Mouse (Mus musculus) CH12.LX (cell line): ENCODE data around the gene Htr5a. TPM values are rescaled to one million over a fixed set of nuclear protein-coding genes. Genes with fewer than 3 reads are reported as not detected.

Experiments used
- DNase-seq: peaks from one replicate; pipeline ENCODE4 v3.0.0-alpha.2; 2013; ENCODE audit errors: extremely low read depth
- H3K27ac ChIP-seq: 2 replicates; pipeline ENCODE4 v1.5.1; 2012; ENCODE audit warnings: low read depth, mild to moderate bottlenecking, control low read depth, moderate library complexity; ENCODE audit not compliant: insufficient read depth
- H3K27me3 ChIP-seq: replicated peaks from 2 replicates; pipeline ENCODE3; 2012; ENCODE audit warnings: inconsistent platforms
- H3K36me3 ChIP-seq, 2 experiments: replicated peaks in 1 of 2; 2 replicates each; pipeline versions ENCODE3 to v1.6.1; 2012; ENCODE audit warnings: inconsistent platforms in 1 of 2, low read length in 1 of 2, mild to moderate bottlenecking in 1 of 2, mixed read lengths in 1 of 2, moderate library complexity in 1 of 2; ENCODE audit not compliant: control insufficient read depth in 1 of 2, insufficient read depth in 1 of 2
- H3K4me1 ChIP-seq, 2 experiments: 2 replicates each; pipeline ENCODE4 v1.6.1; 2012; ENCODE audit warnings: inconsistent platforms in 1 of 2, moderate library complexity in 1 of 2; ENCODE audit not compliant: insufficient read depth in 2 of 2, control insufficient read depth in 1 of 2
- H3K4me2 ChIP-seq: 2 replicates; pipeline ENCODE4 v1.6.1; 2012; ENCODE audit warnings: low read depth, mild to moderate bottlenecking, control low read depth; ENCODE audit not compliant: poor library complexity, insufficient read depth, severe bottlenecking
- H3K4me3 ChIP-seq, 3 experiments: fragments of 150-350 bp in 1 of 3; sonication (generic) in 1 of 3; replicated peaks in 1 of 3; 2 replicates each; pipeline versions ENCODE3 to v1.5.1; 2011 to 2012; ENCODE audit warnings: low read depth in 2 of 3, low read length in 2 of 3, mild to moderate bottlenecking in 2 of 3, moderate library complexity in 2 of 3, control low read depth in 1 of 3, improper control_type of control experiment in 1 of 3, inconsistent platforms in 1 of 3, mixed read lengths in 1 of 3; ENCODE audit not compliant: poor library complexity in 1 of 3
- H3K79me2 ChIP-seq: replicated peaks from 2 replicates; pipeline ENCODE4 v1.6.1; 2012; ENCODE audit warnings: mild to moderate bottlenecking, moderate library complexity; ENCODE audit not compliant: control insufficient read depth, poor library complexity, insufficient read depth, severe bottlenecking; ENCODE audit errors: extremely low read depth
- H3K9ac ChIP-seq: 2 replicates; pipeline ENCODE4 v1.6.1; 2012; ENCODE audit warnings: low read depth, mild to moderate bottlenecking, control low read depth, moderate library complexity; ENCODE audit not compliant: insufficient read depth
- H3K9me3 ChIP-seq: replicated peaks from 2 replicates; pipeline ENCODE3; 2012; ENCODE audit warnings: low read length, inconsistent platforms, mixed read lengths
- GABPA ChIP-seq: IDR thresholded peaks from 2 replicates; pipeline ENCODE4 v1.6.1; 2012; ENCODE audit warnings: low read depth, low read length, improper control_type of control experiment, inconsistent platforms; ENCODE audit not compliant: insufficient replicate concordance
- KAT2A ChIP-seq: IDR thresholded peaks from 2 replicates; pipeline ENCODE4 v1.6.1; 2012; ENCODE audit warnings: low read length, improper control_type of control experiment, inconsistent platforms; ENCODE audit not compliant: insufficient replicate concordance
- MYC ChIP-seq: IDR thresholded peaks from 2 replicates; pipeline ENCODE4 v1.6.1; 2011; ENCODE audit warnings: low read depth, mild to moderate bottlenecking, improper control_type of control experiment, low read length
- NELFE ChIP-seq: IDR thresholded peaks from 2 replicates; pipeline ENCODE4 v1.6.1; 2011; ENCODE audit warnings: low read depth, low read length, improper control_type of control experiment
- SIN3A ChIP-seq: IDR thresholded peaks from 2 replicates; pipeline ENCODE4 v1.6.1; 2012; ENCODE audit warnings: low read length, improper control_type of control experiment, inconsistent platforms
- UBTF ChIP-seq: IDR thresholded peaks from 2 replicates; pipeline ENCODE4 v1.6.1; 2012; ENCODE audit warnings: low read depth, mild to moderate bottlenecking, inconsistent platforms, low read length, improper control_type of control experiment, moderate library complexity
- dilution Hi-C: fragments of 300-500 bp; cut with MboI; formaldehyde crosslinking; loops from 2 replicates; pipeline ENCODE4 v1.14.3; 2020; ENCODE audit warnings: low sequenced_read_pairs; ENCODE audit not compliant: extremely low pct_unique_long_range_greater_than_20kb, extremely low pct_ligation_motif_present
- in situ Hi-C: fragments of 300-500 bp; cut with MboI; formaldehyde crosslinking; loops from 3 replicates; pipeline ENCODE4 v1.14.3; 2019; ENCODE audit warnings: low sequenced_read_pairs, low pct_ligation_motif_present, low pct_unique_long_range_greater_than_20kb, mixed read lengths
- polyA plus RNA-seq: library from polyadenylated mRNA; unstranded; fragments of >175 nt; gene quantifications from 2 replicates; pipeline ENCODE4 v1.2.1, GENCODE M21; 2012; ENCODE audit warnings: low read depth; ENCODE audit not compliant: insufficient read length
- total RNA-seq, 2 experiments: library from RNA; depleted of rRNA; stranded (reverse); fragments of 300-350 nt in 1 of 2; fragments of >200 nt in 1 of 2; gene quantifications; 2 replicates each; pipeline ENCODE4 v1.2.3; 2012 to 2014

Htr5a gene
- total RNA-seq (2012; rRNA removed) = not detected in 2 replicates
- not detected in 2 replicates for total RNA-seq (2014; rRNA removed)
- not detected in 2 replicates for polyA plus RNA-seq

DNA sequence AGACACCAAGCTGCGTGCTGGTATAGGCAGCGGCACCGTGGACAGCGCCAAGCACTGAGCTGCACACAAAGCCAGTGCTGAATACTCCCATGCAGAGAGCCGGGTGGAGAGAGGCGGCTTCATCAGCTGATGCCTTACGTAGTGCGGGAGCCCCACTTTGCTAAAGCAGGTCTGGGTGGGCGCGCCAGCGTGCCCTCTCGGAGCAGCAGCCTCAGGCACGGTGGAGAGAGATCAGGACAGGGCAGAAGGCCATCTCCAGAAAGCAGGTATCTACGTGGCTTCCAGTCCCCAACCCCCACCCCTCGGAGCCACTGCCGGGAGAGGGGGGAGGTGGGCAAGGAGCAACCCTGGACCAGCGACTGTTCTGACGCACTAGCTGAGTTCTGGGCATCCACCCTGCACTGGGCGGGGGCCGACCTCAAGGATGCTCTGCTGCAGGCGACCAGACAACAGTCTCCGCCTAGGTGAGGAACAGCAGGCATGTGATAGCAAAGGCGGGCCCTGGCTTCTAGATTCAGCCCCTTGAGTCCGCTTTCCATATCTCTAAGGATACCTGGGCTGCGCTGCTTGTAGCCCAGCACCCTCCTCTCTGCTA lies at the start of gene Htr5a:
Htr5a (plus strand) TSS at position 449 of the 595 bp plus-strand sequence.
- no peak within 1 kb of the TSS for H3K27ac ChIP-seq
- TF ChIP-seq KAT2A = no peak
- TF ChIP-seq UBTF = no peak
- TF ChIP-seq, all 38 proteins: peak for 0
- Histone ChIP-seq H3K9me3 (no peaks in the 10 kb centered on the region), H3K4me1 (peaks cover 0 to 4% of the 10 kb centered on the region in 2 experiments; a peak in 1 of 4 replicates), H3K36me3 (no peaks in the 10 kb centered on the region), H3K4me2 (no peak within 1 kb of the TSS), H3K9ac (no peak within 1 kb of the TSS), H3K79me2 (no peaks in the 10 kb centered on the region), H3K4me3 (no peak within 1 kb of the TSS), H3K27me3 (no peaks in the 10 kb centered on the region)
- dilution Hi-C loops = no loop called here
- no peak for DNase-seq
- in situ Hi-C loops = no loop called here

DNA sequence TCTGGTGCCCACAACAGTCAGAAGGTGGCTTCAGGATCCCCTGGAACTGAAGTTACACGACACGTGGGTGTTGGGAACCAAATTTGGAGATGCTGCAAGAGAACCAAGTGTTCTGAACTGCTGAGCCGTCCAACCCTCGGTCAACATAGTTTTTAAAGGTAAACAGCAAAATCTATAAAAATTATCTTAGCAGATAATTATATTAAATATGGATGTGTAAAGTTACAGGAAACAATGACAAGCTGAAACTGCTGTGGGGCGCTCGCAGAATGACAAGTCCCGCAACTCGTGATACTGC lies 49.8 kb upstream of the Htr5a start:
- H3K27me3 ChIP-seq = no peaks in the 10 kb centered on the region
- peaks cover 26% of the 10 kb centered on the region for H3K79me2 ChIP-seq
- in situ Hi-C loops = no loop called here
- no peak for DNase-seq
- H3K36me3 ChIP-seq = peaks cover 11 to 28% of the 10 kb centered on the region in 2 experiments
- H3K27ac ChIP-seq = peak overlapping the region; percentile 89
- dilution Hi-C loops = no loop called here
- H3K9ac ChIP-seq = peak overlapping the region; percentile 87
- H3K9me3 ChIP-seq = peaks cover 2% of the 10 kb centered on the region
- peak overlapping the region; percentile 81 to 93 (median 87) for H3K4me3 ChIP-seq
- H3K4me1 ChIP-seq = peaks cover 8 to 28% of the 10 kb centered on the region in 2 experiments
- TF ChIP-seq MYC (peak; percentile 61; the same call in 1 of the 2 replicates), NELFE (no peak)
- peak overlapping the region; percentile 96 for H3K4me2 ChIP-seq

DNA sequence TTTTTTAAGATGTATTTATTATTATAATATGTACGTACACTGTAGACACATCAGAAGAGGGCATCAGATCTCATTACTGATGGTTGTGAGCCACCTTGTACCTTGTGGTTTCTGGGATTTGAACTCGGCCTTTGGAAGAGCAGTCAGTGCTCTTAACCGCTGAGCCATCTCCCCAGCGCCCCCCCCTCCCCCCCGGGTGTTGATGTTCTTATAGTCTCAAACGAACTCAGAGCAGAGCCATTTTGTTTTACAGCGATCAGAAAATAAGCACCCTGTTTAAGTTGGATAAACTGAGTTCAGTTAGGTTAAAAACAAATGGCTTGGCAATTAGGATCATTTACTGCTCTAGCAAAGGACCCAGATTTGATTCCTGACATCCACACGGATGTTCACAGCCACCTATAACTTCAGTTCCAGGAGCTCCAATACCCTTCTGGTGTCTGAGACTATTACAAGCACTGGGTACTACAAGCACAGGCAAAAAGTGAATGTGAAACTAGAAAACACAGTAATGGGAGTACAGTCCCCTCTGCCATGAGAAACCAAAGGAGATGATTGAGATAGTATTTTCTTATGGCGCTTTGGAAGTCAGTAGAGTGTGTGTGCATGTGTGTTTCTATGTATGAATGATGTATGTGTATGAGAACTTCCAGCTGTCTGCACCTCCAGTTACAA lies 49.3 kb upstream of the Htr5a start:
- Histone ChIP-seq H3K4me2 (peak overlapping the region; percentile 96), H3K27me3 (no peaks in the 10 kb centered on the region), H3K4me1 (peaks cover 8 to 27% of the 10 kb centered on the region in 2 experiments), H3K27ac (peak overlapping the region; percentile 22; the same call in 1 of the 2 replicates), H3K4me3 (peak overlapping the region; percentile 37 to 93 (median 81)), H3K79me2 (peaks cover 26% of the 10 kb centered on the region), H3K9me3 (no peaks in the 10 kb centered on the region), H3K36me3 (peaks cover 7 to 22% of the 10 kb centered on the region in 2 experiments), H3K9ac (peak overlapping the region; percentile 87)
- in situ Hi-C loops = no loop called here
- dilution Hi-C loops = no loop called here
- peak; percentile 53 for DNase-seq
- no peak for TF ChIP-seq GABPA
- TF ChIP-seq SIN3A = peak; percentile 3; the same call in 1 of the 2 replicates
